Comparison of ENCODE assay signal across 30 mouse cellular contexts in genomic region chrX:6501850-6502249, GRCm38 (mm10).
DNase-seq lines count a peak whose midpoint lies in the region; ATAC-seq and TF ChIP-seq lines count a peak whose summit lies in the region.
"Had no signal": no experiment of that assay in that cellular context is flagged by ENCODE, and none has a peak within 500 bp of the region (broad histone marks: within the 10 kb centered on the region; RNA-seq: fewer than 3 reads in every experiment).

No protein-coding gene starts in this region.

- WGBS in kidney, adult 2 months = 86% methylated on average over 1 of the region's 1 CpGs
- WGBS in kidney, embryonic 15.5 days = 75% methylated on average over 1 of the region's 1 CpGs

- H3K9ac ChIP-seq in kidney, embryonic 15.5 days = no peak overlapping the region
- H3K9ac ChIP-seq: forebrain, embryonic 12.5 days; heart, embryonic 13.5 days; hindbrain, embryonic 12.5 days; intestine, embryonic 15.5 days; limb, embryonic 13.5 days; liver, embryonic 12.5 days; liver, postnatal 0 days; midbrain, embryonic 13.5 days; stomach, embryonic 15.5 days had no signal

- no peak for TF ChIP-seq POLR2A in kidney, adult 2 months (IDR thresholded peaks at IDR 0.05; ENCODE audit: low read depth, low read length)

- no peaks in the 10 kb centered on the region for H3K27me3 ChIP-seq in kidney, adult 2 months (replicated peaks; ENCODE audit: control insufficient read depth, insufficient read depth, low read length)
- H3K27me3 ChIP-seq in kidney, embryonic 15.5 days = no peaks in the 10 kb centered on the region
- no peaks in the 10 kb centered on the region for H3K27me3 ChIP-seq in Patski
- H3K27me3 ChIP-seq: forebrain, embryonic 12.5 days; heart, embryonic 13.5 days; hindbrain, embryonic 12.5 days; intestine, embryonic 15.5 days; limb, embryonic 13.5 days; liver, embryonic 12.5 days; midbrain, embryonic 13.5 days; stomach, embryonic 15.5 days had no signal

- H3K4me2 ChIP-seq in kidney, embryonic 15.5 days = no peak overlapping the region
- H3K4me2 ChIP-seq: forebrain, embryonic 12.5 days; heart, embryonic 13.5 days; hindbrain, embryonic 12.5 days; intestine, embryonic 15.5 days; limb, embryonic 13.5 days; liver, embryonic 12.5 days; midbrain, embryonic 13.5 days; stomach, embryonic 15.5 days had no signal

- H3K4me1 ChIP-seq in kidney, adult 2 months (ENCODE audit: control insufficient read depth, insufficient read depth, low read length) = no peaks in the 10 kb centered on the region; the same call in 1 of the 2 replicates
- H3K4me1 ChIP-seq in kidney, embryonic 15.5 days = no peaks in the 10 kb centered on the region
- H3K4me1 ChIP-seq: forebrain, embryonic 12.5 days; heart, embryonic 13.5 days; hindbrain, embryonic 12.5 days; intestine, embryonic 15.5 days; limb, embryonic 13.5 days; liver, embryonic 12.5 days; midbrain, embryonic 13.5 days; stomach, embryonic 15.5 days had no signal

- H3K4me3 ChIP-seq in kidney, adult 2 months (ENCODE audit: insufficient read depth, low read depth, low read length) = no peak overlapping the region
- H3K4me3 ChIP-seq in kidney, embryonic 15.5 days (replicated peaks) = no peak overlapping the region
- H3K4me3 ChIP-seq: erythroblast, embryonic 14.5 days; forebrain, embryonic 12.5 days; heart, embryonic 13.5 days; hindbrain, embryonic 12.5 days; intestine, embryonic 15.5 days; layer of hippocampus, adult 2 months; left cerebral cortex, adult 2 months; limb, embryonic 13.5 days; liver, embryonic 12.5 days; midbrain, embryonic 13.5 days; stomach, embryonic 15.5 days had no signal

- in situ Hi-C loops in Patski (cut with MboI; ENCODE audit: low pct_unique_long_range_greater_than_20kb) = no loop called here

- ATAC-seq in kidney, embryonic 15.5 days (replicated peaks; ENCODE audit: low FRiP score) = no peak
- ATAC-seq in Patski = peak; percentile 90
- ATAC-seq: activated CD4-positive, CD25-positive, alpha-beta regulatory T cell, adult 4 months; hindbrain, postnatal 0 days; intestine, embryonic 15.5 days; liver, embryonic 12.5 days; liver, postnatal 0 days; midbrain, embryonic 13.5 days had no signal

- H3K9me3 ChIP-seq in kidney, embryonic 15.5 days (replicated peaks) = no peaks in the 10 kb centered on the region
- H3K9me3 ChIP-seq: forebrain, embryonic 12.5 days; heart, embryonic 13.5 days; hindbrain, embryonic 12.5 days; intestine, embryonic 15.5 days; limb, embryonic 13.5 days; liver, embryonic 12.5 days; midbrain, embryonic 13.5 days; stomach, embryonic 15.5 days had no signal

- DNase-seq in adrenal gland, adult 2 months = peak; percentile 17
- DNase-seq in adrenal gland, adult 18-20 months (ENCODE audit: low spot score in 2 of 2) = no peak
- DNase-seq in kidney, adult 2 months = peak; percentile 7
- peak; percentile 71 for DNase-seq in Patski (ENCODE audit: low read depth, low spot score)
- no peak for DNase-seq in gastrocnemius, postnatal 4 days (ENCODE audit: low spot score in 2 of 2)
- DNase-seq in spleen, adult 18-20 months = no peak
- DNase-seq: adrenal gland, postnatal 25 days; cerebellum, adult 18-20 months; cerebellum, postnatal 14 days; gastrocnemius, postnatal 14 days; heart, adult 11 months; heart, postnatal 14 days; kidney, postnatal 25 days; liver, postnatal 0 days; thymus, postnatal 14 days had no signal

- POLR2A ChIA-PET in Patski (lab: Charles Lee) = no interaction called here

- H3K27ac ChIP-seq in kidney, adult 2 months (ENCODE audit: insufficient read depth, low read depth, low read length) = no peak overlapping the region
- H3K27ac ChIP-seq in kidney, embryonic 15.5 days = no peak overlapping the region
- H3K27ac ChIP-seq: forebrain, embryonic 12.5 days; heart, embryonic 13.5 days; hindbrain, embryonic 12.5 days; hindbrain, postnatal 0 days; intestine, embryonic 15.5 days; layer of hippocampus, adult 2 months; left cerebral cortex, adult 2 months; limb, embryonic 13.5 days; liver, embryonic 12.5 days; macrophage; midbrain, embryonic 13.5 days; stomach, embryonic 15.5 days had no signal

- CTCF ChIA-PET in Patski (lab: Charles Lee) = interaction anchor here (1.0 to 1.5 kb wide), 3 partner anchors 10 to 27 kb away, joined by 3 to 5 read pairs (median 4); no protein-coding TSS in a partner anchor

- no peaks in the 10 kb centered on the region for H3K36me3 ChIP-seq in kidney, adult 2 months (ENCODE audit: control insufficient read depth, insufficient read depth, low read length)
- no peaks in the 10 kb centered on the region for H3K36me3 ChIP-seq in kidney, embryonic 15.5 days
- H3K36me3 ChIP-seq: forebrain, embryonic 12.5 days; heart, embryonic 13.5 days; hindbrain, embryonic 12.5 days; intestine, embryonic 15.5 days; limb, embryonic 13.5 days; liver, embryonic 12.5 days; midbrain, embryonic 13.5 days; stomach, embryonic 15.5 days had no signal

- no peak for TF ChIP-seq CTCF in kidney, adult 2 months (conservative IDR thresholded peaks at IDR 0.05; ENCODE audit: insufficient read depth, insufficient read length, low read depth, low read length)
- TF ChIP-seq CTCF in Patski (IDR thresholded peaks at IDR 0.05) = no peak

Comparison
In these comparisons a context has a peak if more than half of its experiments do, and no peak if none do; other contexts are left out.
1. DNase-seq: peak in adrenal gland, adult 2 months (single experiment), kidney, adult 2 months (single experiment) and Patski (single experiment); none in adrenal gland, adult 18-20 months (0 of 2), gastrocnemius, postnatal 4 days (0 of 2) and spleen, adult 18-20 months (0 of 2).